Mouse (Mus musculus): ENCODE measurements around the gene Adprm. TPM values are rescaled to one million over a fixed set of nuclear protein-coding genes. Genes with fewer than 3 reads are reported as not detected.

The Adprm gene
- polyA plus RNA-seq, 1 experiment from 2014 or later, result 21.1 TPM

DNA sequence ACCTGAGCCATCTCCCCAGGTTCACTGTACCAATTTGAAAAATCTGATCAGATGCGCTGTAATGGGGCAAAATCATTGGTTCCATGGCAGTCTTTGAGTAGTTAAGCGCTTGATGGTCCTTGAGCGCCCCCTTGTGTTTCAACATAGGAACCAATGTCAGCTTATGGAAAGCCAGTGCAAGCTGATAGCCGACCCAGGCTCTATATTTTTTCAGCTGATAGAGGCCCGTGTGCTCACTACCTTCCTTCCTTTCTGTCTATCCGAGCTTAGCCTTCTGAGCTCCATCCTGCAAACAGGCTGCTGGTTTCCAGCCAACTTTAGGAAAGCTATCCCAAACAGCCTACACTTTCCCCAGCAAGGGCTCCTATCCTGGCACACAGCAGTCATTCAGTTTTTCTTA lies 33.1 kb upstream of the Adprm start:
- no peak for ATAC-seq (replicated peaks; ENCODE audit: low FRiP score)
- H3K4me2 ChIP-seq, result no peak overlapping the region

DNA sequence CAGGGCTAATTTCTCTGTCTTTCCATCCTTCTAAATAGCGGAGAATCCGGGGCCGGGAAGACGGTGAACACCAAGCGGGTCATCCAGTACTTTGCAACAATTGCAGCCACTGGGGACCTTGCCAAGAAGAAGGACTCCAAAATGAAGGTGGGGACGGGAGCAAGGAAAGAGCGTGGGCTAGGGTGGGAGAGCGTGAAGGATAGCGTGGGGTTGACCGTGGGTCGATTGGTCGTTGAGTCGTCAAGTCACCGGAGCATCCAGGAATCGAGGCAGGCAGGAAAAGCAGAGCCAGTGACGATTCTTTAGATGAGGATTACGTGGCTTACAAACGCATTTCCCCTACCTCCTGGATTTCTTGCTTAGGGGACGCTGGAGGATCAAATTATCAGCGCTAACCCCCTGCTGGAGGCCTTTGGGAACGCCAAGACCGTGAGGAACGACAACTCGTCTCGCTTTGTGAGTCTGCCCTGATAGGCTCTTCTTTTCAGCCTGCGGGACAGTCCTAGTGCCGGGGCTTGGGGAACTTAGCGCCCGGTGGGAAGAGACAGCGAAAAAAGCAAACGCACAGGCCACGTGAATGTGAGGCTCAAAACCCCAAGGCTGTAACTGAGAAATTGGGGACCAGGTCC lies 31.4 kb upstream of the Adprm start:
- Histone ChIP-seq H3K4me2 (no peak overlapping the region), H3K27ac (no peak overlapping the region), H3K4me1 (peaks cover 8% of the 10 kb centered on the region), H3K4me3 (replicated peaks) (no peak overlapping the region), H3K9me3 (replicated peaks) (no peaks in the 10 kb centered on the region), H3K36me3 (no peaks in the 10 kb centered on the region), H3K27me3 (peaks cover 31% of the 10 kb centered on the region), H3K9ac (no peak overlapping the region)
- 51% methylated on average over 32 of the region's 32 CpGs for WGBS
- ATAC-seq (replicated peaks; ENCODE audit: low FRiP score), result no peak

More for the DNA sequence above, 33.1 kb upstream of the Adprm start:
- no peak overlapping the region for H3K27ac ChIP-seq
- no peak overlapping the region for H3K4me3 ChIP-seq (replicated peaks)
- no peaks in the 10 kb centered on the region for H3K9me3 ChIP-seq (replicated peaks)
- no peak overlapping the region for H3K9ac ChIP-seq
- peaks cover 8% of the 10 kb centered on the region for H3K4me1 ChIP-seq
- no peaks in the 10 kb centered on the region for H3K36me3 ChIP-seq
- 2% methylated on average over 6 of the region's 6 CpGs for WGBS
- peaks cover 31% of the 10 kb centered on the region for H3K27me3 ChIP-seq

DNA sequence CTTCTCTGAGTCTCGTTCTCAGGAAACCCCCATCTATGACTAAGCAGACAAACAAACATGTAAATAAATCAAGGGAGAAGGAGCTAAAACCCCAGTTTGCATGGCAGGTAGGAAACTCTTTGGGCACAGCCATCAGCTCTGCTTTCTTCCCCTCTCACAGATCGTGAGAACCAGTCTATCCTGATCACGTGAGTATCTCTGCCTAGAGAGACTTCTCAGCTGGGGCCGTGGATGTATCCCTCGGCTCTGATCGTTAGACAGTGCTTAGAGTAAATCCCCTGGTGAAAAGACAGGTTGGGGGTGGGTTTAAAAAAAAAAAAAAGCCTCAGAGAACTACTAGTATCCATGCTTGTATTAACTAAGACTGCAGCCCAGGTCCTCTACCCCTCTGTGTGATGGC lies 30.8 kb upstream of the Adprm start:
- Histone ChIP-seq H3K4me2 (no peak overlapping the region), H3K4me1 (peaks cover 8% of the 10 kb centered on the region), H3K9me3 (replicated peaks) (no peaks in the 10 kb centered on the region), H3K27ac (no peak overlapping the region), H3K36me3 (no peaks in the 10 kb centered on the region), H3K9ac (no peak overlapping the region), H3K27me3 (peaks cover 31% of the 10 kb centered on the region), H3K4me3 (replicated peaks) (no peak overlapping the region)
- 76% methylated on average over 6 of the region's 6 CpGs for WGBS
- no peak for ATAC-seq (replicated peaks; ENCODE audit: low FRiP score)

DNA sequence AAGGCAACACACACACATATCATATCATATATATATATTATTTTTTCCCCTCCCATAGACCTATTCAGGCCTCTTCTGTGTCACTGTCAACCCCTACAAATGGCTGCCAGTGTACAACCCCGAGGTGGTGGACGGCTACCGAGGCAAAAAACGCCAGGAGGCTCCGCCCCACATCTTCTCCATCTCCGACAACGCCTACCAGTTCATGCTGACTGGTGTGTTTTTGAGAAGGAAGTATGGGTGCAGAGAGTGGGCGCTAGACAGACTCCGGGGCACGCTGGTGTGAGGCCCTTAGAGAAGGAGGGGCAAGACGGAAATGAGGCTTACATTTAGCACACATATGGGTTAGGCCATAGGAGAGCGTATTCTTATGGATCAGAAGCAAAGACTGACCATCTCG lies 30.4 kb upstream of the Adprm start:
- Histone ChIP-seq H3K4me2 (no peak overlapping the region), H3K27me3 (peaks cover 31% of the 10 kb centered on the region), H3K4me3 (replicated peaks) (no peak overlapping the region), H3K36me3 (no peaks in the 10 kb centered on the region), H3K27ac (no peak overlapping the region), H3K9me3 (replicated peaks) (no peaks in the 10 kb centered on the region), H3K4me1 (peaks cover 8% of the 10 kb centered on the region), H3K9ac (no peak overlapping the region)
- ATAC-seq (replicated peaks; ENCODE audit: low FRiP score), result no peak
- 84% methylated on average over 13 of the region's 13 CpGs for WGBS

DNA sequence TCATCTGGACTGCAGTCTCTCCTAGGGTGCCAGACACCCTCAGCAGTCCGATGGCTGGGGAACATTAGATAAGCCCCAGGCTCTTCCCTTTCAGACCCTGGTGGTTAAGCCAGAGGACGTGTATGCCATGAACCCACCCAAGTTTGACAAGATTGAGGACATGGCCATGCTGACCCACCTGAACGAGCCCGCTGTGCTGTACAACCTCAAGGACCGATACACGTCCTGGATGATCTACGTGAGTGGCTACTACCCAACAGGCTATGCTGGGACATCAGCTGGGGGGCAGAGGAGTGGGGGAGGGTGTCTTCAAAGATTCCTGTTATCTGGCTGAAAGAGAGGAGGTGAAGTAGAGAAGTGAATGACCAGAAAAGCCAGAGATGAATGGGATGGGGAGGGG lies 29.8 kb upstream of the Adprm start:
- Histone ChIP-seq H3K36me3 (no peaks in the 10 kb centered on the region), H3K9me3 (replicated peaks) (no peaks in the 10 kb centered on the region), H3K4me2 (no peak overlapping the region), H3K27me3 (peaks cover 31% of the 10 kb centered on the region), H3K27ac (no peak overlapping the region), H3K4me1 (peaks cover 8% of the 10 kb centered on the region), H3K4me3 (replicated peaks) (no peak overlapping the region), H3K9ac (no peak overlapping the region)
- WGBS, result 85% methylated on average over 7 of the region's 7 CpGs
- ATAC-seq (replicated peaks; ENCODE audit: low FRiP score), result no peak

DNA sequence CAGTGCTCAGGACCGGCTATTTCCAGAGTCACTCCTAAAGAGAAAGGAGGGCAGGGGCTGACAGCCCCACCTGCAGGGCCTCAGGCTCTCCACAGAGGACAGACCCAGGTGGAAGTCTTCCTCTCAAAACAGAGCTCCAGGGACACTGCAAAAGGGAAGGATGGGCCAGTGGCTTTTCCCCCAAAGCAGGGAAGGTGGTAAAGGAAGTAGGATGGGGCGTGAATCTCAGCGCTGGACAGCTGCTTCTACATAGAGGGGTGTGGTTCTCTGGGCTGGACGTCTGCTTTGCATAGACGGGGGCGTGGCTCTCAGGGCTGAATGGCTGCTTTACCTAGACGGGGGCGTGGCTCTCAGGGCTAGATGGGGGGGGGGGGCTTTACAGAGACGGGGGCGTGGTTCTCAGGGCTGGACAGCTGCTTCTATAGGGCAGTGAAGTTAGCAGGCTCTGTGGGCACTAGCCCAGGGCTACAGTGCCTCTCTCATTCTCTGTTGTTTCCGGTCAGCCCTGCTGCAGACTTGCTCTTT lies 28.8 kb upstream of the Adprm start:
- Histone ChIP-seq H3K4me1 (peaks cover 8% of the 10 kb centered on the region), H3K27ac (no peak overlapping the region), H3K9me3 (replicated peaks) (no peaks in the 10 kb centered on the region), H3K4me2 (peak overlapping the region; percentile 43), H3K27me3 (peaks cover 27% of the 10 kb centered on the region), H3K4me3 (replicated peaks) (no peak overlapping the region), H3K36me3 (no peaks in the 10 kb centered on the region), H3K9ac (no peak overlapping the region)
- WGBS, result 3% methylated on average over 11 of the region's 11 CpGs
- ATAC-seq (replicated peaks; ENCODE audit: low FRiP score), result peak; percentile 90

DNA sequence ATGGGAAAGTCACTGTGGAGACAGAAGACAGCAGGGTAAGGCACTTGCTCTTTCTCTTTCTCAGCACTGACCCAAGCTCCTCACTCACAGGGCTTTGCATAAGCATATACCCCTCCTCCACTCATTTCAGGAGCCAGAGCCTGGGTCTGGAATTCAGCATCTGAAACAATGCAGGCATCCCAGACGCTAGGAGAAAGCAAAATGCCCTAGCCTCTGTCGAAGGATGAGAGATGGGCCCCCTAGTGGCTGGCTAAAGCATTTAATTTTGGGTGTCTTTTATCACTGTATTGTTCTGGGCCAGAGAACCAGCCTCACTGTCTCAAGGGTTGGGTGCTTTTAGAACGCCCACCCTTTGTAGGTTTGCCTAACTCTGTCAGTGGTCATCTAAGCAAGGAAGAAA lies 27.8 kb upstream of the Adprm start:
- Histone ChIP-seq H3K27me3 (peaks cover 26% of the 10 kb centered on the region), H3K4me3 (replicated peaks) (no peak overlapping the region), H3K9ac (no peak overlapping the region), H3K4me2 (no peak overlapping the region), H3K9me3 (replicated peaks) (no peaks in the 10 kb centered on the region), H3K36me3 (no peaks in the 10 kb centered on the region), H3K4me1 (peaks cover 8% of the 10 kb centered on the region), H3K27ac (no peak overlapping the region)
- WGBS, result 5% methylated on average over 3 of the region's 3 CpGs
- no peak for ATAC-seq (replicated peaks; ENCODE audit: low FRiP score)

DNA sequence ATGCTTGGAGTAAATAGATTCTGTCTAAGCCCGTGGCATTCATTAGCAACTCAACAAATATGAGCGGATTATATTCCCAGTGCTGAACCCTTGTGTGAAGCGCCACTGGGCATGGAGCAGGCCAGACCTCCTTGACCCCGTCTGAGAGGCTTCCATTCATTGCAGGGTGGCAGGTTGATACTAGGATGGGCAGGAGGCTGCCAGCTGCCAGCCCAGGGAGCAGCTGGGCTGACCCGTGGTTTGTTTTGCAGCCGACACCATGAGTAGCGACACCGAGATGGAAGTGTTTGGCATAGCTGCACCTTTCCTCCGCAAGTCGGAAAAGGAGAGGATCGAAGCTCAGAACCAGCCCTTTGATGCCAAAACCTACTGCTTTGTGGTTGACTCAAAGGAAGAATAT lies 27.3 kb upstream of the Adprm start:
- no peak overlapping the region for H3K27ac ChIP-seq
- peaks cover 21% of the 10 kb centered on the region for H3K27me3 ChIP-seq
- 74% methylated on average over 11 of the region's 11 CpGs for WGBS
- no peak overlapping the region for H3K9ac ChIP-seq
- H3K4me1 ChIP-seq, result peaks cover 8% of the 10 kb centered on the region
- no peaks in the 10 kb centered on the region for H3K9me3 ChIP-seq (replicated peaks)
- no peak overlapping the region for H3K4me3 ChIP-seq (replicated peaks)
- H3K36me3 ChIP-seq, result no peaks in the 10 kb centered on the region
- no peak for ATAC-seq (replicated peaks; ENCODE audit: low FRiP score)
- H3K4me2 ChIP-seq, result no peak overlapping the region

DNA sequence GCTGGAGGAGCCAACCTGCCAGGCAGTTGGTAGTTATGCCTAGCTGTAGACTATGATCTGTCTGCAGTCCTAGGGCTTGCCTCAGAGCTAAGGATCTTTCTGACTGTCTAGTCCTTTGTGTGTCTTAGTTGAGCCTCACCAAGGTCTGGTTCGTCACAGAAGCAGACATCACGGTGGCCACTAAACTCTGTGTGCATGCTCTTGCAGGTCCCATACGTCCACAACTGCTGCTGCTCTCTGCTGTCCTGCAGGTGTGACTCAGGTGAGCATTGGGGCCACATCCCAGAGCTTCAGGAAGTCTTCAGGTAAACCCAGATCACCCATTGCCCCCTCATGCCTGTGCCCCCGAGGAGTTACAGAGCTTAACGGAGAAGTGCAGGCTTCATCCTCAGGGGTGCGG lies 26.5 kb upstream of the Adprm start:
- no peak overlapping the region for H3K4me2 ChIP-seq
- H3K27ac ChIP-seq, result no peak overlapping the region
- H3K27me3 ChIP-seq, result peaks cover 13% of the 10 kb centered on the region
- no peaks in the 10 kb centered on the region for H3K36me3 ChIP-seq
- peaks cover 8% of the 10 kb centered on the region for H3K4me1 ChIP-seq
- H3K9ac ChIP-seq, result no peak overlapping the region
- WGBS, result 92% methylated on average over 6 of the region's 6 CpGs
- ATAC-seq (replicated peaks; ENCODE audit: low FRiP score), result no peak
- no peak overlapping the region for H3K4me3 ChIP-seq (replicated peaks)
- no peaks in the 10 kb centered on the region for H3K9me3 ChIP-seq (replicated peaks)

DNA sequence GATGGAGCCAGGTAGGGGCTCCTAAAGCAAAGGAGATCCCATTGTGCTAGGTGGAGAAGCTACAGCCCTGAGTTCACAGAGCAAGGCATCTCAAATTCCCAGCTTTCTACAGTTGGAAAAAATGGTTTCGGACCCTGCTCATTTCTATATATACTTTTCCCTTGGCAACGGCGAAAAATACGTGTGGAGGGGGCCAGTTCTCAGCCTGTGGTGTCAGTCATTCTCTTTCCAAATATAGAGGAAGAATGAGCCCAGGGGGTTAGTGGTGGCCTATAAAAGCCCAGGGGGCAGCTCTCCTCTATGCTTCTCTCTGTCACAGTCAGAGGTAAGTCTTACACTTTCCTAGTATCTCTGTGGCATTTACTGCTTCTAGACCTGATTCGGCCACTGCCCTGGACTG lies 25.6 kb upstream of the Adprm start, which contains the start of gene Myh3:
TSS of gene Myh3 (plus strand) at position 301 of the 400 bp plus-strand sequence.
- no peak within 1 kb of the TSS for H3K27ac ChIP-seq
- 84% methylated on average over 5 of the region's 5 CpGs for WGBS
- H3K4me2 ChIP-seq, result no peak within 1 kb of the TSS
- no peak for ATAC-seq (replicated peaks; ENCODE audit: low FRiP score)
- no peaks in the 10 kb centered on the region for H3K9me3 ChIP-seq (replicated peaks)
- peaks cover 4% of the 10 kb centered on the region for H3K27me3 ChIP-seq
- H3K4me3 ChIP-seq (replicated peaks), result no peak within 1 kb of the TSS
- H3K4me1 ChIP-seq, result peaks cover 8% of the 10 kb centered on the region
- H3K36me3 ChIP-seq, result no peaks in the 10 kb centered on the region
- H3K9ac ChIP-seq, result no peak within 1 kb of the TSS

DNA sequence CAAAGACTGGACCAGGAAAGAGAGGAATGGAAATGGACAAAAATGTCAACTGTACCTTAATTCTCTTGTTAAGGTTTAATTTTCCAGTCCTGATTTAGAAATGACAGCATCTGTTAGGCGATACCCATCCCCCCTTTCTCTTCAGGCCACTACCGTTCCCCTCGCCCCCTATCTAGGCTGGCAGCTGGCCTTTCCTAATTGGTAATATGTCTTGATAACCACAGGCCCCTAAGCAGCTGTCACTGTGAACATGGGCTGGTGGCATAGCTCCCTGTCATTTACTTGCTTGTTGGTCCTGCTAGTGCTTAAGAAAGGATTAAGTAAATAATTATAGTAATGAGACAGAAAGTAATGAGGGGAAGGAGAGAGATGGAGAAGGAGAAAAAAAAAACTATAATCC lies 25.0 kb upstream of the Adprm start:
- peaks cover 8% of the 10 kb centered on the region for H3K4me1 ChIP-seq
- no peak overlapping the region for H3K9ac ChIP-seq
- ATAC-seq (replicated peaks; ENCODE audit: low FRiP score), result no peak
- no peak overlapping the region for H3K27ac ChIP-seq
- H3K4me2 ChIP-seq, result no peak overlapping the region
- no peak overlapping the region for H3K4me3 ChIP-seq (replicated peaks)
- 70% methylated on average over 3 of the region's 3 CpGs for WGBS
- H3K27me3 ChIP-seq, result no peaks in the 10 kb centered on the region
- no peaks in the 10 kb centered on the region for H3K36me3 ChIP-seq
- no peaks in the 10 kb centered on the region for H3K9me3 ChIP-seq (replicated peaks)

DNA sequence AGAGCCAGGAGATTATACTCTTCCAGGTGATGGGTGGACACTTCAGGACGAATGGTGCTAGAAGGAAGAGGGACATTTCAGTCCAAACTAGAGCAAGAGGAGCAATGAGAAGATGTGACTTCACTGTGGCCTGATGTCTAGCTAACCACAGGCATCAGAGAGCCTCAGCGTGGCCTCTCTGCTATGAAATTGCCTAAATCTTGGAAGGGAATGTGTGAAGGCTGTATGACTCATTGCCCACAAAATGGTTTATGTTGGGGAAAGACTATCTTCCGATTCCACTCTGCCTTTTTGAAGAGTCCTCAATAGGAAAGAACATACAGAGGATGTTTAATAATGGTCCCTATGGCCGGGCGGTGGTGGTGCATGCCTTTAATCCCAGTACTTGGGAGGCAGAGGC lies 24.4 kb upstream of the Adprm start:
- Histone ChIP-seq H3K9ac (no peak overlapping the region), H3K4me1 (peaks cover 8% of the 10 kb centered on the region), H3K4me3 (replicated peaks) (no peak overlapping the region), H3K9me3 (replicated peaks) (no peaks in the 10 kb centered on the region), H3K4me2 (no peak overlapping the region), H3K36me3 (no peaks in the 10 kb centered on the region), H3K27me3 (no peaks in the 10 kb centered on the region), H3K27ac (no peak overlapping the region)
- WGBS, result 91% methylated on average over 5 of the region's 5 CpGs
- ATAC-seq (replicated peaks; ENCODE audit: low FRiP score), result no peak

DNA sequence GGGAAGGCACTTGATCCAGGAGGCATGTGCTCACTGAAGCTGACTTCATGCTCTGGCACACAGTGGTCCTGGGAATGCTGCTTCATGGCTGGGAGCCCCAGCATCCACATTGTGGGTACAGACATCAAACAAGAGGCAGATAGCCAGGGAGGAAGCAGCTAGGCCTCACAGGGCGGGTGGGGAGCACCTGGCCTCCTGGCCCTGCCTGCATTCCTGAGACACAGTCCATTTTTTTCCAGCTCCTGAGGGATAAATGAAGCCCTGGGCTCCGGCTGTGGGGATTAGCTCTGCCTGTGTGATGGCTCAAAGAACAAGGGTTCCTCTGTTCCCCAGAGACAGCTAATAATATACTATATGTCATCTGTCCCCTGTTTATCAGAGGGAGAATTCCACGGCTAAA lies 22.6 kb upstream of the Adprm start:
- Histone ChIP-seq H3K4me2 (no peak overlapping the region), H3K36me3 (no peaks in the 10 kb centered on the region), H3K9me3 (replicated peaks) (no peaks in the 10 kb centered on the region), H3K4me3 (replicated peaks) (no peak overlapping the region), H3K4me1 (no peaks in the 10 kb centered on the region), H3K27me3 (no peaks in the 10 kb centered on the region), H3K27ac (no peak overlapping the region), H3K9ac (no peak overlapping the region)
- WGBS, result 46% methylated on average over 3 of the region's 3 CpGs
- no peak for ATAC-seq (replicated peaks; ENCODE audit: low FRiP score)
